Mouse (Mus musculus) splenic B cell, adult 2 months (primary cell): ENCODE measurements around the gene Nemf.

Experiments
- DNase-seq: peaks from one replicate; pipeline ENCODE4 v3.0.0-alpha.2; 2011; ENCODE audit warnings: low read depth, low spot score
- H3K27me3 ChIP-seq: 2 replicates; pipeline ENCODE4 v1.6.1; 2012; ENCODE audit warnings: mild to moderate bottlenecking, low read length, moderate library complexity, mixed read lengths; ENCODE audit not compliant: control insufficient read depth, poor library complexity, insufficient read depth, severe bottlenecking
- H3K36me3 ChIP-seq: 2 replicates; pipeline ENCODE4 v1.6.1; 2012; ENCODE audit warnings: mild to moderate bottlenecking, low read length, moderate library complexity, mixed read lengths; ENCODE audit not compliant: control insufficient read depth, poor library complexity, insufficient read depth, severe bottlenecking

Nemf gene

DNA sequence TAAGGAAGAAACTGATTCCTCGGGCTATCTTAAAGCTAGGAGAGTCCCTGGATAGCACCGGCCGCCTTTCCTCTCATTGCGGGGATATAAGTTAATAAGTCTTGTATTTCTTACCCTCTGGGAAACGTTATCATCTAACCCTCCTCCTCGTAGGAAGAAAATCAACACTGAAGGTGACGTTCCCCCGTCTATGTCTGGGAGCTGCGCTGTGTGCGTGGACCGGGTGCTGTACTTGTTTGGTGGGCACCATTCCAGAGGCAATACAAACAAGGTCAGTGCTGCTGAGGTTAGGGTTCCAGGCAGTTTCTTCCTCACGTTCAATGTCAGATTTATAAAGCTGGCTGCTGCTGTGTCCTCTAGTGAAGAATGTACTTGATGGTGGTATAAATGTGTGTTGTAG is 54.8 kb downstream of the Nemf start:
- Histone ChIP-seq H3K36me3 (peaks cover 5% of the 10 kb centered on the region), H3K27me3 (no peaks in the 10 kb centered on the region)
- no peak for DNase-seq

DNA sequence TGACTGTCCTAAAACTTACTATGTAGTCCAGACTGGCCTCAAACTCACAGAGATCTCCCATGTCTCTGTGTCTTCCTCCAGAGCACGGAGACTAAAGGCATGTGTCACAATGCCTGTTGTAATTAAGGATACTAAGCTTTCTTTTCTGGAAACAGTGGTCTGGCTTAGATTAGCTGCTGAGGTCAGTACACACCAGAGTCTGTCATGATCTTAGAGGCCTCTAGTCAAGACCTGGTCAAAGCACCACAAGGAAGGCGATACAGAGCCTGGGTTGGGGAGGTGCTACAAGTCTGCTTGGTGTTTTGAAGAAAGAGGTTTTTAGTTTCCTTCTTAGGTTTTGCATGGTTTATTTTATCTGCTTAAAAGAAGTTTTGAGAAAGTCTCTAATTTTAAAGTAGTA is 56.6 kb downstream of the Nemf start:
- Histone ChIP-seq H3K27me3 (no peaks in the 10 kb centered on the region), H3K36me3 (peaks cover 5% of the 10 kb centered on the region)
- DNase-seq: no peak

DNA sequence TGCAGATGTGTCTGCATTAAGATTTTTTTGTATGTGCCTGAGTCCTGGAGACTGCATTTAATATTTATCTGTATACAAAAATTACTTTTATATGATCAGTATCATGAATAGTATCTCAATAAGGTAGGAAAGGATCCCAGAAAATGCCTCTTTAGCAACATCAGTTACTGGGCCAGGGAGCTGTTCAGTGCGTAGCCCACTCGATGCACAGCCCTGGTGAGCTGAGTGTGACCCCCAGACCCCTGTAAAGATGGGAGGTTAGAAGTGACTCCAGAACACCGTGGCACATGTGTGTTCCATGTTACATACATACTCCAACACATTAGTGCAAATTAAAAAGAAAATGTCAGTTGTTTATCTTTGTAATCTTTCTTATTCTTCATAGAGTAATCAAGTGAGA is 57.1 kb downstream of the Nemf start:
- Histone ChIP-seq H3K27me3 (no peaks in the 10 kb centered on the region), H3K36me3 (no peaks in the 10 kb centered on the region; the same call in 1 of the 2 replicates)
- DNase-seq: no peak

DNA sequence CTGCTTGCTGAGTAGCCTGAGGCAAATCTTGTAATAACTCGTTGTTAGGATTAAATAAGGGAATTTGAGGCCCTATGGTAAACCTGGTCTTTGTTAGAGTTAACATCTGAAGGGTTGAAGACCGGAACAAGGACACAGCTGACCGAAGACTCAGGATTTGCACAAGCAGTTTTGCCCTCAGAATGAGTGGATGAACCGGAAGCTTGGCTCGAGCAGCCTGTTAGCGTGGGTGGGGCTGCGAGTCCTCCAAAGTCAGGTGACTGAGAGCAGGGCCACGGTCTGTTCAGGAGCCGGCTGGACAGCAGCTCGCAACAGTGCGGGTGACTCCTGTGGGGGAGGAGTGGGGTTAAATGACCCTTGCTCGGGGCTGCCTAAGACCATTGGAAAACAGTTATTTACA is 57.7 kb downstream of the Nemf start:
- Histone ChIP-seq H3K27me3 (no peaks in the 10 kb centered on the region), H3K36me3 (no peaks in the 10 kb centered on the region)
- no peak for DNase-seq

DNA sequence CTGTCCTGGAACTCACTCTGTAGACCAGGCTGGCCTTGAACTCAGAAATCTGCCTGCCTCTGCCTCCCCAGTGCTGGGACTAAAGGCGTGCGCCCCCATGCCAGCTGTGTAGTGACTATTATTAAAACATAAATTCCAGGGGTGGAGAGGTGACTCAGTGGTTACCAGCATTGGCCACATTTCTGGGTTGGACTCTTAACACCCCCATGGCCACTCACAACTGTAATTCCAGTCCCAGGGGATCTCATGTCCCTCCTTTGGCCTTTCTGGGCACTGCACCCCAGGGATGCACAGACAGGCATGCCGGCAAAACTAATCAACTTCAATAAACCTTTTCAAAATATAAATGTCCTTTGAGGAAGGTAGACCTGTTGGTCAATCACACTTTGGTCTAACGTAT is 58.7 kb downstream of the Nemf start:
- no peak for DNase-seq
- Histone ChIP-seq H3K27me3 (no peaks in the 10 kb centered on the region), H3K36me3 (no peaks in the 10 kb centered on the region)

DNA sequence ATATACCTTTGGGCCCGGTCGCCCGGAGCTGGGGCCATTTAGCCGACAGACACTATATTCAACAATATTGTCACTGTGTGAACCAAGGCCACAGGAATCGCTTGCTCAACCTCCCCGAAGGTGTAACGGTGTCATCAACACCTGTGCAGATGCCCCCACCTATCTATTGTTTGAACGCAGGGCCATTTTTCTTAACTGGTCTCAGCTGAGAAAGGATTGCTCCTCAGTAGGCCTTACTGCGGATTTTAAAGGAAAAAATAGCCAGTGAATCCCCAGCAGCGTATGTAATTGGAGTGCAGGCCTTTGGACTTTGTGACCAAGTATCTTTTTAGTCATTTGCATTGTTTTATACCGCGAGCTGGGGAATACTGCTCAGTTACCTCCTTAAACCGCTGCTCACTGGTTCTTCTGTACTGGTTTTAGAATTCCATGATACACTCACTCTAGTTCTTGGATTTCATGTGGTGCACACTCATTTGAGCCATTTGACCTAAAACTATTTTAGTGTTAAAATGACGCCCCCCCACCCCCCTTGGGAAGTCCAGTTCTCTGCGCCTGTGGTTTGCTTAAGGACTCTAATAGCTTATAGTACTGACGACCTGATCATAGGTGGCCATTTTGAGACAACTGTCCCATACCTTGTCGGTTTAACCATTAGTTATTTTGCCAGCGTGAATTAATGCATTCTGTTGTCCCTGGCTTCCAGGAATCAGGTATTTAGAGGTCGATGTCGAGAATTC is 59.4 kb downstream of the Nemf start:
- Histone ChIP-seq H3K27me3 (no peaks in the 10 kb centered on the region), H3K36me3 (no peaks in the 10 kb centered on the region)
- DNase-seq: no peak

DNA sequence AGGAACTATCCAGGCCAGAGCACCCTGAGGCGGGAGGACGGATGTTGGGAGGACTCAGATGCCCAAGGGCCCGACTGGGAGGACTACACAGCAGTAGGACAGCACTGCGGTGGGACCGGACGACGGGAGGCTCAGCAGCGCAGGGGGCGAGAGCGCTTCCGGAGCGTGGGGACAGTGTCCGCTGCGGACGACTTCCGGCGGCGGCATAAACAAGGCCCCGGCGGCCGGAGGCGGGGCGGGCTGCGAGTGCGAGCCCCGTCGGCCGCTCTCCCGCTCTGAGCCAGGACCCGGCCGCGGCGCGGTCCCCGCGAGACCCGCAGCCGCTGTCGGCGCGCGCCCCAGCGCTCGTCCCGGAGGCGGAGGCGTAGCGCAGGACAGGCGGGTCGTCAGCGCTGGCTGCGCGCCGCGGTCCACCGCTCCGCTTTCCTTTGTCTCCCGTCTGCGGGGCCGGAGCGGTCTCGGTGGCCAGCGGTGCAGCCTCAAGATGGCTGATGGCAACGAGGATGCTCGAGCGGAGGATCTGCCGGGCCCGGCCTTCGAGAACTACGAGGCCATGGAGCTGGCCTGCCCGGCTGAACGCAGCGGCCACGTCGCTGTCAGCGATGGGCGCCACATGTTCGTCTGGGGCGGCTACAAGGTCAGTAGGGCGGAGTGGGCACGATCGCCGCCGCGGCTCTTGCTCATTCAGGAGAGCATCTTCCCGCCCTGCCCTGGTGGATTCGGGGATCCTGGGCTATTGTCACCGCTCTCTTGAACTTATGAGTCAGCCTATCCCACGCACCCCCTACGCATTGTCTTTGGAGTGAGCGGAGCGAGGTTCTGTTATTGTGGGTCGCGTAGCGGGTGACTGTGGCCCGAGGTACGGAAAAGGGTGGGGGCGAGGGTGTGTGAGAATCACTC is 60.2 kb downstream of the Nemf start, which contains the start of gene Klhdc2:
Gene Klhdc2, plus strand, starts transcription at position 171 of the 900 bp plus-strand sequence.
- DNase-seq: peak; percentile 68
- no peaks in the 10 kb centered on the region for H3K36me3 ChIP-seq

DNA sequence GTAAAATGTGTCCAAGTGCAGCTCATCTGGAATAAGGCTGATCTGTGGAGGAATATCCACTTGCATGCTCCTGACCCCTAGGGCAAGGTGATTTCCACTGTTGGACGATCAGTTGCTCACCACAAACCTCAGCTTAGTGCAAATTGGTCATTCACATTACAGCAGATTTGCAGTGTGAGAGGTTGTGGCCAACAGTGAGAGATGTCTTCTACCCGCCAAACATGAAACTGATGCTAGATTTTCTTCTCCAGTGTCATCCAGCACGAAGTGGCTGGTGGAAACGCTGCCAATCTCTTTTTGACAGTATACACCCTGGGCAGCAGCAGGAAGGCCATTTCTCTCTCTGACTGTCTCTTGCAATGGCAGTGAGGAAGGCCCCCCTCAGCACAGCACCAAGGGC is 61.3 kb downstream of the Nemf start:
- DNase-seq: no peak
- no peaks in the 10 kb centered on the region for H3K36me3 ChIP-seq
- H3K27me3 ChIP-seq: no peaks in the 10 kb centered on the region

More for the DNA sequence above, 60.2 kb downstream of the Nemf start, which contains the start of gene Klhdc2:
- H3K27me3 ChIP-seq: no peaks in the 10 kb centered on the region

DNA sequence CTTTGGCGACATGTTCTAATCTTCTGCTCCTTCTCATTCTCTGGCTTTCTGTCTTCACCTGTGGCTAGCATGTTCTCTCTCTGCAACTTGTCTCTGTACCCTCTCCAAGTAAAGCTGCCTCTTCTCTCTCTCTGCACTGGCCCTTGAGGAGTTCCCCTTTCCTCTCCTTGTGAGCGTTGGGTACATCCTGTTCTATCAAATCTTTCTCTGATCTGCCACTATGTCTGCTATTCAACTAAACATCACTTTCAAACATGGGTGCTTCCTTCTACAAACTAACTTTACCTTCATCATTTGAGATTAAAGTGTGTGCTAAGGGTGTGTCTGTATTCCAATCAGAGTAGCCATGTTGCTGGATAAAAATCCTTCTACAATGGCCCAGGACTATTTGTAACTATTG is 62.0 kb downstream of the Nemf start:
- Histone ChIP-seq H3K27me3 (no peaks in the 10 kb centered on the region), H3K36me3 (no peaks in the 10 kb centered on the region)
- peak; percentile 18 for DNase-seq

DNA sequence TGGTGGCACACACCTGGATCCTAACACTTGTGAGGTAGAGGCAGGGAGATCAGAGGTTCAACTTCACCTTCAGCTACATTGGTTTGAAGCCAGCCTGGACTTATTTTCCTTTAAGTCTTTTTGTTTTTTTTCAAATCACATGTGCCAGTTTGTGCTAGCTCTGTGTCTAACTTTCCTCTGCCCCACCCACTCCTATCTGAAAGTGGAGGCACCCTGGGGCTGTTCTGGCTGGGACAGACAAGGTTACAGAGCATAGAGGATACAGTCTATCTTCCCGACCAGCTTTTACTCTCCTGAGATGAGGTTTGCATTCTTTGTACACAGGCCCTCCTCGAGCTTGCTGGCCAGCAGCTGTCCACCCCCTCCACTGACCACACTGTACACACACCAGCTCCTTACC is 63.1 kb downstream of the Nemf start:
- no peak for DNase-seq
- Histone ChIP-seq H3K36me3 (no peaks in the 10 kb centered on the region), H3K27me3 (no peaks in the 10 kb centered on the region)

DNA sequence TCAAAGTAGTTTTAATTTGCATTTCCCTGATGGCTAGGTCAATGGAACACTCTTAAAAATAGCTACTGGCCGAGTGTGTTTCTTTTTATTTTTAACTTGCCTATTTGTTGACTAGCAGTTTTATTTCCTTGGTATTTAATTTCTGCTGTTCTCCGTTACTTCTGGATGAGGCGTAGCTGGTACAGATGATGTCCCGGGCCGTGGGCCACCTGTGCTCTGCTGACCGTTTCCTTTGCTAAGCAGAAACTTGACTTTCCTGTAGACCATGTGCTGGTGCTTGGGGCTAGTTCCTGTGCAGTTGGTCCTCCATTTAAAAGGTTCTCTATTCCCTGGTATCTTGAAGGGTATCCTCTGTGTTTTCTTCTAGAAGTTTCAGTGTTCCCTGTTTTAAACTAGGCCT is 64.6 kb downstream of the Nemf start:
- Histone ChIP-seq H3K27me3 (no peaks in the 10 kb centered on the region), H3K36me3 (no peaks in the 10 kb centered on the region)
- no peak for DNase-seq

DNA sequence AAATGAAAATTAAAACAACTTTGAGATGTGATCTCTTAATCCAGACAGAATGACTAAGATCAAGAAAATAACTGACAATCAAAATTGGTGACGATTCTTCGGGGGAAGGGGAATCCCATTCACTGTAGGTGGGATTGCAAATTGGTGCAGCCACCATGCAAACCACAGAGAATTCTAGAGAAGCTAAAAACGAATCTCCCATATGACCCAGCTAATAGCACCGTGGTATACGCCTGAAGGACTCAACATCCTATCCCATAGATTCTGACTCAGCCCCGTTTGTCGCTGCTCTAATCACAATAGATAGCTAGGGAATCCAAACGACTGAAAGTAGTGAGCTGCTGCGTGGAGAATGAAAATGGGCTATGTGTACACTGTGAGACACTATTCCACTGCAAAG is 68.3 kb downstream of the Nemf start:
- DNase-seq: peak; percentile 17
- Histone ChIP-seq H3K27me3 (no peaks in the 10 kb centered on the region), H3K36me3 (no peaks in the 10 kb centered on the region)

DNA sequence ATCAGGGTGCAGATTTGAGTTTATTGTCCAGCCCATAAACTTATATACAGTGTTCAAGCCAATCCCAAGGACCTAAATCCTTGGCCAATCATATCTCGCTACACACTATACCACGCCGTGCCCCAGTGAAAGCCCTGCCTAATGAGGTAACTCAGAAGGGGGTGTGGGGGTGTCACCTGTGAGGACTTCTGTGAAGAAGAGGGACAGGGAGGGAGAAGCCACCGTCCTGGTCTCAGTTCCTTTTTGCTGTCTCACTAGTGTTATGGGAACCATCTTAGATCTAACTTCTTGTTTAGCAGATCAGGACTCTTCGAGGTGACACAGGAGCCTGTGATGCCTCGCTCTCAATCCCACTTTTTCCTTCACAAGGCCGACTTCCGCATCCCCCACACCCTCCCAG is 69.4 kb downstream of the Nemf start:
- no peaks in the 10 kb centered on the region for H3K36me3 ChIP-seq
- H3K27me3 ChIP-seq: no peaks in the 10 kb centered on the region
- DNase-seq: peak; percentile 46

DNA sequence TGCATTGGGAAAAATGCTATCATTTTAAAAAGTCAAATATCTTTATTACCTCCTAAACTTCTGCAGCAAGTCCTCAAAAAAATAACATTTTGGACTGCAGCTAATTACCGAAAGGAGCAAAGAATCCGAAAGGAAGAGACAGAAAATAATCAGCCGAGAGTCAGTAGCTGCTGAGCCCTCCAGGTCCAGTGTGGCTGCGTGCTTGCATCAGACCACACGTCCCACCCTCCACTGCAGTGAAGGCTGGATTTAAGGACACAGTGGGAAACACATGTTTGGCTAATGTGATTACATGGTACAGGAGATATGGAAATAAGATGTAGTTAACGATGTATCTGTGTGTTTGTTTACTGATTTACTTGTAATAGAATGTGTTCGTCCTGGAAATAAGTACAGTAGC is 73.8 kb downstream of the Nemf start:
- H3K36me3 ChIP-seq: no peaks in the 10 kb centered on the region
- DNase-seq: no peak
- H3K27me3 ChIP-seq: no peaks in the 10 kb centered on the region

DNA sequence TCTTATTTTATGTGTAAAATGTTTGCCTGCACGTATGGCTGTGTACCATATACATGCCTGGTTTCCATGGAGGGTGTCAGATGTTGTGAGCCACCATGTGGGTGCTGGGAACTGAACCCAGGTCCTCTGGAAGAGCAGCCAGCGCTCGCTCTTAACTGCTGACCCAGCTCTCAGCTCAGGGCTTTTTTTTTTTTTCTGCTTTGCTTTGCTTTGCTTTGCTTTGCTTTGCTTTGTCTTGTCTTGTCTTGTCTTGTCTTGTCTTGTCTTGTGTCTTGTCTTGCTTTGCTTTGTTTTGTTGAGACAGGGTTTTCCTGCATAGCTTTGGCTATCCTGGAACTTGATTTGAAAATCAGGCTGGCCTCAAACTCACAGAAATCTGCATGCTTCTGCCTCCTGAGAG is 76.0 kb downstream of the Nemf start:
- Histone ChIP-seq H3K36me3 (no peaks in the 10 kb centered on the region), H3K27me3 (no peaks in the 10 kb centered on the region)
- DNase-seq: no peak
